Mouse (Mus musculus) CD4-positive naive resting alpha-beta T cell, adult 57 days (primary cell): Measurements from ENCODE around the gene Olfr94. TPM values are rescaled to one million over a fixed set of nuclear protein-coding genes. Genes with fewer than 3 reads are reported as not detected.

Source experiments
- total RNA-seq: library from RNA; stranded (reverse); gene quantifications from one replicate; pipeline ENCODE4 v1.2.4, GENCODE M21; 2023

Olfr94 gene
- not detected for total RNA-seq

DNA sequence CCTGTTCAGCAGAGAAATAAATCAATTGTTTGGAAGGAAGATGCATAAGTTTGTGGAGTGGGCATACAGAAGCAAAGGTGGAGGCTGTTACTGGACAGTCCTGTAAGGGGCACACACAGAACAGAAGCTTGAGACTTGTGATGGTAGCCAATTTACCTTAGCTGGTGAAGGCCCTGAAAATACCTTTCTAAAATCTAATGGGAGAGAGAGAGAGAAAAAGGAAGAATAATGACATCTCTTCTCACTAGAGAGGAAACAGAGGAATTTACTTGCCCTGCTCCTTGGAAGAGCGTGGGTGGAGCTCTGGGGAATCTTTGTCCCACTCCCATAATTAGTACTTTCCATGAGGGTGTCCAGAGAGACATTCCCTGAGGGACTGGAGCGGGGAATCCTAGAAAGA lies at the start of gene Olfr94:
TSS of gene Olfr94 (minus strand) at position 101 of the 400 bp plus-strand sequence.

DNA sequence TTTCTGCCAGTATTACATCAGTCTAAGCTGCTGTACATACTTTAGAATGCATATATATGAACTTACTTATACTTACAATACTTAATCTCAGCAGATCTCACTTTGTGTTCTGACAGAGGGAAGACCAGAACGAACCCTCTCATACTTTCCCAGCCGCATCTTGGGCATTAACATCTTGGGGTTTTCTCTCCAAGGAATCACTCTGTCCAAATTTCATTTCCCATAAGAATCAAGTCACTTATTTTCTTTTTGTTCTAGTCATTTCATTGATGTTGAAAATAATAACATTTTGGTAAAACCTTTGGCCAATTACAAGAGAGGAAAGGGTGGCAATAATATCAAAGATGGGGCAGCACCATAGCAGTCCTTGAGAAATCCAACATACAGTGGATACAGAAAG lies 36.4 kb upstream of the Olfr94 start, which contains the start of gene Olfr97:
TSS of gene Olfr97 (minus strand) at position 101 of the 400 bp plus-strand sequence.

DNA sequence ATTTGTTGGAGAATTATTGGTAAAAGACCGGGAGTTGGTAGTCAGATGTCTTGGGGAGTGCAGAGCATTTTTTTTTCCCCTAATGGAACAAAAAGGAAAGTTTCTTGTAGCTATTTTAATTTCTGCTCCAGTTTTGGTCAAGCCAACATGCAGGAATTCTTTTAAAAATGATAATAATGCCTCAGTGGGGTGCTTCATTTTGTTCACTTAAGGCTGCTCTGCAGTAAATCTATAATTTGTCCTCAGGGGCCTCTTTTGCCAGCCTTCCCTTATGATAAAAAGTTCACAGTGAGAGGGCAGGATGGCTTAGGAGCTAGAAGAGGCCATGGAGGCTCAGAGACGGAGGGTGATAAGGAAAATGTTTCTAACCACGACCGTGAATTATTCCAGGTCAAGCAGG lies 19.1 kb upstream of the Olfr94 start, which contains the start of gene Olfr96:
TSS of gene Olfr96 (plus strand) at position 301 of the 400 bp plus-strand sequence.

DNA sequence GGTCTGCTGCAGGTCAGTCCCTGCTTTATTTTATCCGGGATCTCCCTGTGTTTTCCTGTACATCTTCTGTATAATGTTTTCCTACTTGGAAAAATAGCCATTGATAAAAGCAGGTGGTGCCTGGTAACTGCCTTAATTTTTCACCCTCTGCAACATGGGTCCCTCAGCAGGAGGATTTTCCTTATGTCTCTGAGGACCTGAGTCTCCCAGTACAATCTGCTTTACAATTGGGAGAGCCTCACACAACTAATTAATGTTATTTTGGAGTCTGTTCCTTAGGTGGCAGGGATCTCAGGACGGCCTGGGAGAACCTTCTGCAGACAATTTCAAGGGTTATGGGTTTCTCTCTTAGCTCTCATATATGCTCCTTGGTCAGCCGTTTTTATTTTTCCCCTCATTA lies 12.2 kb upstream of the Olfr94 start, which contains the start of gene Olfr95:
TSS of gene Olfr95 (minus strand) at position 101 of the 400 bp plus-strand sequence.

DNA sequence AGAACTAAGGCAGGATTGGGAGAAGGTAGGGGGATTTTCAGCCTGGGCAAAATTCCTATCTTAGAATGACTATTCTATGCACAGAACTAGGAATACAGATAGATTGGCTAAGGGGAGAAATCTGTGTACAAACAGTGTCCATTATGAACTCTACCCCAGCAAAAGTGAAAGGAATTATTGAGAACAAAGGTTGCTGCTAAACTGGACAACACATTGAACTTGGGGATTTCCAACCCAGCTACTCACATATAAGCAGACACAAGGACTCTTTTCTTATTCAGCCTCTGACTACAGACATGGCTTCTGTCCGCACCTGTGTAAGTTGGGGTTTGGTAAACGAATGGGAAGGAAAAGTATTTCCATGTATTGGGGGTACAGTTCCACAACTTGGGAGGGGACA lies 7.1 kb downstream of the Olfr94 start, which contains the start of gene Ubd:
TSS of gene Ubd (plus strand) at position 237 of the 400 bp plus-strand sequence.

DNA sequence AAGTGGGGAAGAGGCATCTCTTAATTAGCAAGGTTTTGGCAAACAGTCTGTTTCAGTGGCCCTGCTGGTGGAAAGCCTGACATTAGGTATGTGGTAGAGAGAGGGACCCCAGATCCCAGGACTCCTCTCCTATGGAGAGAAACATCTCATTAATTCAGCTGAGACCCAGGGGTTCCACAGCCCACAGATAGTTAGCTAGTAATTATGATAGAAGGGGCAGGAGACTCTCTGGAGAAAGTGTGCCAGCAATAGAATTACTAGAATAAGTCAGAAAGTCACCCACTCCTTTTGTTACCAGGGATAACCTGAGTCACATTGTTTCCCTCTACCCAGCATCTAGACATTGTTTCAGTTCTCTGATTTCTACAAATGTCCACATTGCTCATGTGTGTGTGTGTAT lies 39.4 kb downstream of the Olfr94 start, which contains the start of gene Olfr93:
TSS of gene Olfr93 (minus strand) at position 101 of the 400 bp plus-strand sequence.

Other genes with a start within 250 kb of the Olfr94 start
- gene Ppp1r11, start 249.3 kb downstream of the Olfr94 start, total RNA-seq, result 47.8 TPM
- gene Znrd1, start 242.4 kb downstream of the Olfr94 start, total RNA-seq, result 52.5 TPM
- 1.4 TPM for gene Znrd1as, start 242.4 kb downstream of the Olfr94 start, total RNA-seq
- gene 2410137M14Rik, start 219.8 kb downstream of the Olfr94 start, total RNA-seq, result not detected
- gene H2-M5, start 211.5 kb downstream of the Olfr94 start, total RNA-seq, result not detected
- not detected for gene Zfp57, start 199.8 kb downstream of the Olfr94 start, total RNA-seq
- gene Mog, start 177.6 kb downstream of the Olfr94 start, total RNA-seq, result not detected
- 116 TPM for gene Gabbr1, start 155.0 kb downstream of the Olfr94 start, total RNA-seq
- gene Olfr90, start 112.5 kb downstream of the Olfr94 start, total RNA-seq, result not detected
- gene Olfr91, start 102.7 kb downstream of the Olfr94 start, total RNA-seq, result not detected
- gene Olfr92, start 80.9 kb downstream of the Olfr94 start, total RNA-seq, result not detected
- gene Olfr93, start 39.5 kb downstream of the Olfr94 start, total RNA-seq, result not detected
- gene Ubd, start 7.1 kb downstream of the Olfr94 start, total RNA-seq, result not detected
- not detected for gene Olfr95, start 12.1 kb upstream of the Olfr94 start, total RNA-seq
- not detected for gene Olfr96, start 19.2 kb upstream of the Olfr94 start, total RNA-seq
- not detected for gene Olfr97, start 36.3 kb upstream of the Olfr94 start, total RNA-seq
- not detected for gene Olfr98, start 62.8 kb upstream of the Olfr94 start, total RNA-seq
- 28.4 TPM for gene H2-M3, start 69.2 kb upstream of the Olfr94 start, total RNA-seq
- not detected for gene Olfr99, start 82.5 kb upstream of the Olfr94 start, total RNA-seq
- gene Olfr101, start 103.3 kb upstream of the Olfr94 start, total RNA-seq, result not detected
- not detected for gene Olfr102, start 116.1 kb upstream of the Olfr94 start, total RNA-seq
- gene Olfr103, start 138.7 kb upstream of the Olfr94 start, total RNA-seq, result not detected
- not detected for gene Olfr104-ps, start 158.6 kb upstream of the Olfr94 start, total RNA-seq
- not detected for gene Olfr105-ps, start 178.0 kb upstream of the Olfr94 start, total RNA-seq
- not detected for gene Olfr106-ps, start 189.4 kb upstream of the Olfr94 start, total RNA-seq
- gene Olfr107, start 198.2 kb upstream of the Olfr94 start, total RNA-seq, result not detected
- not detected for gene Olfr108, start 244.5 kb upstream of the Olfr94 start, total RNA-seq